Mouse (Mus musculus) common myeloid progenitor, adult 5-6 weeks (primary cell): ENCODE data around the gene Gm4302. TPM values are rescaled to one million over a fixed set of nuclear protein-coding genes. Genes with fewer than 3 reads are reported as not detected.
"Not testable (repeated sequence)": the region's sequence is repeated elsewhere in the genome, so short reads cannot be mapped to it uniquely, and the experiment has no call there.

Experiments used
- ATAC-seq: replicated peaks from 2 replicates; pipeline ENCODE4 v1.8.0; 2016; ENCODE audit warnings: low read depth, mild to moderate bottlenecking, moderate TSS enrichment, inconsistent platforms; ENCODE audit not compliant: poor library complexity, severe bottlenecking
- total RNA-seq: library from RNA; stranded (forward); fragments of 200-1000, 187-1606 nt; gene quantifications from 2 replicates; pipeline ENCODE4 v1.2.3, GENCODE M21; 2017

The Gm4302 gene
- not detected in 2 replicates for total RNA-seq

DNA sequence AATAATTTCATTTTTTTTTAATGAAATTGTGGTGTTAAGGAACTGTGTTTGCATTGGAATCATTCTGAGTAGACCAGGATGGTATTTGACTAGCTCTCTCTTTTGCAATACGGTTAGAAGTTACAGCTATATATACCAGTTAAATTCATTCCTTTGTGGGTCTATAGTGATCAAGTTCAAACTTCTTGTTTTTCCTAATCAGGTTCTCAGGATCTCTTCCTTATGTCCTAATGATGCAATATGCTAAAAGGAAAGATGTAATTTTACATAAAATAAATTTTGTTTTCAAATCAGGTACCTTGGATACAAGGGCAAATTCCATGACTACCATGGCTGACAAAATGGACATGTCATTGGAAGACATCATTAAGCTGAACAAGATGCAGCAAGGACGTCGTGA lies at the start of gene Gm4302:
TSS of gene Gm4302 (plus strand) at position 301 of the 400 bp plus-strand sequence.
- not testable (repeated sequence) for ATAC-seq

DNA sequence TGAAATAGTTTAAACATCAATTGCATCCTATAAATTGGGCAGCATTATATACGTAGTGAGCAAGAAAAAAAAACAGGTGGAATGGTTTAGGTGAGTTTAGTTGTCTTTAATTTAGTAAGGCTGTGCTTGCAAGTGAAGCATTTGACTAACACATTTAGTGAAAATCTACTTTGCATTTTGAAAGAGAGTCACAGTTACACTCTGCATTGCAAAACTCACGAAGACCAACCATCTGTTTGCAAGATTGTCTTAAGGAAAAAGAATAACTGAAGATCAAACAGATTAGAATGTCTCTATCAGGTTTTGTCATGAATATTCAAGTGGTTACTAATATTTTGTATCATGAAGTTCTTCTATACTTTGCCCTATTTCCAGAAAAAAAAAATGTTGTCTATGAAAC lies 44.5 kb upstream of the Gm4302 start:
- no peak for ATAC-seq

DNA sequence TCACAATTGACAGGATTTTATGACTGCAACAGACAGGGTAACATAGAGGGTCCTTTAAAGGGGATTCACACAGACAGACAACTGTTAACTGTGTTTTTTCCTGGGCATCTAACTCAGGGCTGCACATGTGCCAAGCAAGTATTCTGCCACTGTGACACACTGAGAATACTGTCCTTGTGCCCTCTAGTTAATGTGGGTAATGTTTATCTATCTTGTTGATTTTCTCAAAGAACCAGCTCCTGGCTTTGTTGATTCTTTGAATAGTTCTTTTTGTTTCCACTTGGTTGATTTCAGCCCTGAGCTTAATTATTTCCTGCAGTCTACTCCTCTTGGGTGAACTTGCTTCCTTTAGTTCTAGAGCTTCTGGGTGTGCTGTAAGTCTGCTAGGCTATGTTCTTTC lies 40.5 kb upstream of the Gm4302 start:
- not testable (repeated sequence) for ATAC-seq

DNA sequence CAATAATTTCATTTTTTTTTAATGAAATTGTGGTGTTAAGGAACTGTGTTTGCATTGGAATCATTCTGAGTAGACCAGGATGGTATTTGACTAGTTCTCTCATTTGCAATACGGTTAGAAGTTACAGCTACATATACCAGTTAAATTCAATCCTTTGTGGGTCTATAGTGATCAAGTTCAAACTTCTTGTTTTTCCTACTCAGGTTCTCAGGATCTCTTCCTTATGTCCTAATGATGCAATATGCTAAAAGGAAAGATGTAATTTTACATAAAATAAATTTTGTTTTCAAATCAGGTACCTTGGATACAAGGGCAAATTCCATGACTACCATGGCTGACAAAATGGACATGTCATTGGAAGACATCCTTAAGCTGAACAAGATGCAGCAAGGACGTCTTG lies 5.3 kb upstream of the Gm4302 start, which contains the start of gene Gm4301:
TSS of gene Gm4301 (plus strand) at position 301 of the 400 bp plus-strand sequence.
- not testable (repeated sequence) for ATAC-seq

DNA sequence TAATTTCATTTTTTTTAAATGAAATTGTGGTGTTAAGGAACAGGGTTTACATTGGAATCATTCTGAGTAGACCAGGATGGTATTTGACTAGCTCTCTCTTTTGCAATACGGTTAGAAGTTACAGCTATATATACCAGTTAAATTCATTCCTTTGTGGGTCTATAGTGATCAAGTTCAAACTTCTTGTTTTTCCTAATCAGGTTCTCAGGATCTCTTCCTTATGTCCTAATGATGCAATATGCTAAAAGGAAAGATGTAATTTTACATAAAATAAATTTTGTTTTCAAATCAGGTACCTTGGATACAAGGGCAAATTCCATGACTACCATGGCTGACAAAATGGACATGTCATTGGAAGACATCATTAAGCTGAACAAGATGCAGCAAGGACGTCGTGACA lies 5.0 kb downstream of the Gm4302 start, which contains the start of gene Gm4303:
TSS of gene Gm4303 (plus strand) at position 301 of the 400 bp plus-strand sequence.
- ATAC-seq, result not testable (repeated sequence)

DNA sequence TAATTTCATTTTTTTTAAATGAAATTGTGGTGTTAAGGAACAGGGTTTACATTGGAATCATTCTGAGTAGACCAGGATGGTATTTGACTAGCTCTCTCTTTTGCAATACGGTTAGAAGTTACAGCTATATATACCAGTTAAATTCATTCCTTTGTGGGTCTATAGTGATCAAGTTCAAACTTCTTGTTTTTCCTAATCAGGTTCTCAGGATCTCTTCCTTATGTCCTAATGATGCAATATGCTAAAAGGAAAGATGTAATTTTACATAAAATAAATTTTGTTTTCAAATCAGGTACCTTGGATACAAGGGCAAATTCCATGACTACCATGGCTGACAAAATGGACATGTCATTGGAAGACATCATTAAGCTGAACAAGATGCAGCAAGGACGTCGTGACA lies 10.2 kb downstream of the Gm4302 start, which contains the start of gene Gm4305:
TSS of gene Gm4305 (plus strand) at position 301 of the 400 bp plus-strand sequence.
- not testable (repeated sequence) for ATAC-seq

DNA sequence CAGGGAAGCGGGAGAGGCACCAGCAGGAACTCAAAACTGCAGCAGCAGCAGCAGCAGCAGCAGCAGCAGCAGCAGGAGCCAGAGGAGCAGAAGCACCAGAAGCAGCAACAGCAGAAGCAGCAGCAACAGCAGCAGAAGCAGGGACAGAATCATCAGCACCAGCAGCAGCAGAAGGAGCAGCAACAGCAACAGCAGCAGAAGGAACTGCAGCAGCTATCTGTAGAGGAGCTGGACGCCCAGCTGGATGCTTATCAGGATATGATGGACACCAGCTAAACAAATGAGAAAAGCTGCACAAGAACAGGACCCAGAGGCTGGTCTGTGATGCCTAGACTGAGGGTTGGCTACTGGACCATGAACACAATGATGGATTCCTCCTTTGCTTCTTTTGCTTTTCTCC lies 16.2 kb downstream of the Gm4302 start:
- not testable (repeated sequence) for ATAC-seq

DNA sequence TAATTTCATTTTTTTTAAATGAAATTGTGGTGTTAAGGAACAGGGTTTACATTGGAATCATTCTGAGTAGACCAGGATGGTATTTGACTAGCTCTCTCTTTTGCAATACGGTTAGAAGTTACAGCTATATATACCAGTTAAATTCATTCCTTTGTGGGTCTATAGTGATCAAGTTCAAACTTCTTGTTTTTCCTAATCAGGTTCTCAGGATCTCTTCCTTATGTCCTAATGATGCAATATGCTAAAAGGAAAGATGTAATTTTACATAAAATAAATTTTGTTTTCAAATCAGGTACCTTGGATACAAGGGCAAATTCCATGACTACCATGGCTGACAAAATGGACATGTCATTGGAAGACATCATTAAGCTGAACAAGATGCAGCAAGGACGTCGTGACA lies 20.4 kb downstream of the Gm4302 start, which contains the start of gene Gm4307:
TSS of gene Gm4307 (plus strand) at position 301 of the 400 bp plus-strand sequence.
- ATAC-seq, result not testable (repeated sequence)

DNA sequence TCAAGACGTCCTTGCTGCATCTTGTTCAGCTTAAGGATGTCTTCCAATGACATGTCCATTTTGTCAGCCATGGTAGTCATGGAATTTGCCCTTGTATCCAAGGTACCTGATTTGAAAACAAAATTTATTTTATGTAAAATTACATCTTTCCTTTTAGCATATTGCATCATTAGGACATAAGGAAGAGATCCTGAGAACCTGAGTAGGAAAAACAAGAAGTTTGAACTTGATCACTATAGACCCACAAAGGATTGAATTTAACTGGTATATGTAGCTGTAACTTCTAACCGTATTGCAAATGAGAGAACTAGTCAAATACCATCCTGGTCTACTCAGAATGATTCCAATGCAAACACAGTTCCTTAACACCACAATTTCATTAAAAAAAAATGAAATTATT lies 41.8 kb downstream of the Gm4302 start, which contains the start of gene Gm4312:
TSS of gene Gm4312 (minus strand) at position 101 of the 400 bp plus-strand sequence.
- ATAC-seq, result not testable (repeated sequence)

Other genes with a start within 250 kb of the Gm4302 start
- not detected in 2 replicates for gene Gm4301, start 5.2 kb upstream of the Gm4302 start, total RNA-seq
- not detected in 2 replicates for gene Gm4303, start 5.1 kb downstream of the Gm4302 start, total RNA-seq
- gene Gm4305, start 10.3 kb downstream of the Gm4302 start, total RNA-seq, result not detected in 2 replicates
- gene Gm4307, start 20.5 kb downstream of the Gm4302 start, total RNA-seq, result not detected in 2 replicates
- not detected in 2 replicates for gene Gm4312, start 41.7 kb downstream of the Gm4302 start, total RNA-seq
- gene Tmtc3, start 146.5 kb downstream of the Gm4302 start, total RNA-seq, result 9.6 and 11.3 TPM in 2 replicates
- 25.5 and 28.5 TPM in 2 replicates for gene Cep290, start 146.7 kb downstream of the Gm4302 start, total RNA-seq
- 15.1 and 22.5 TPM in 2 replicates for gene 4930430F08Rik, start 249.6 kb downstream of the Gm4302 start, total RNA-seq
- not detected in 2 replicates for gene 1700017N19Rik, start 249.6 kb downstream of the Gm4302 start, total RNA-seq